Mouse (Mus musculus): ENCODE results near the gene Olfr959. TPM values are rescaled to one million over a fixed set of nuclear protein-coding genes. Genes with fewer than 3 reads are reported as not detected.
A peak's percentile ranks its signal among the peaks of the same experiment; 100 is the strongest.

The Olfr959 gene
- not detected in 2 replicates for polyA plus RNA-seq (2016; fragmentation: Nextera tagmentation; extraction: Ambion mirVana)

DNA sequence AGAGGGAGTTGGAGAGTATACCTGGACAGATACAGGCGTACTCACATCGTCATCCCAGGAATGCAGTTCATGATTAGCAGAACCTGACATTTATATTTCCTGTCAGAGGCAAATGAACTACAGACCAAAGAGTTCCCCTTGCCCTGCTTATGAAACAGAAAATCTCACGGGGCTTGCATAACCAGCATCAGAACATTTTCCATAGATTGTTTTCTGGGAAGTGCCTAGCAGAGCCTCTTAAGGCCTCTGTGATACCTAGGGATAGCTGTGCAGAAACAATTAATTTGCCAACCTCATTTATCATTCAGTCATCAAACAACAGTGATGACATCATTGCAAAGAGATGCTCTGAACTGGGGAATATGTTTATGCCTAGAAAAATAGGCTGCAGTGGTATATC, at the start of gene Olfr959:
Olfr959 (minus strand) TSS at position 101 of the 400 bp plus-strand sequence.
- DNase-seq (ENCODE audit: extremely low spot score, low spot score), result no peak
- H3K36me3 ChIP-seq (replicated peaks), result no peaks in the 10 kb centered on the region
- 90% methylated on average over 3 of the region's 3 CpGs for WGBS
- no peaks in the 10 kb centered on the region for H3K27me3 ChIP-seq (ENCODE audit: poor library complexity, severe bottlenecking)
- no peak within 1 kb of the TSS for H3K27ac ChIP-seq
- H3K4me1 ChIP-seq, result no peaks in the 10 kb centered on the region
- H3K9me3 ChIP-seq, result no peaks in the 10 kb centered on the region
- no peak within 1 kb of the TSS for H3K4me3 ChIP-seq

DNA sequence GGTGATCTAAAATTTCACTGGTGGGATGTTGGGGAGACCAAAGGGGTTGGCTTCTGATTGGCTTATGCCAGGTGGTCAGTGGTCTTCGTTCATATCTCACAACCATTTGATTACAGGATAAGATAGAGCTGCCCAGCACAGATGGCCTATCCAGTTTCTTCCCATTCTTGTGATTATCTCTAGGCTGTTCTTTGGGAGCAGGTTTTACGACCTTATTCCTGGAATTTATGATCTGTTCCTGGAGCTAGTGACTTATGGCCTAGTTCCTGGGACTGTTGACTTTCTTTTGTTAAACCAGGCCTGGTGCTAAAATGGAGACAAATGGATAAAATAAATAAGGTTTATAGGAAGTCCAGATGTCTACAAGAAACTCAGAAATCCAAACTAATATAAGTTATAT, 49.3 kb upstream of the Olfr959 start:
- WGBS, result 80% methylated on average over 2 of the region's 2 CpGs
- no peaks in the 10 kb centered on the region for H3K36me3 ChIP-seq (replicated peaks)
- H3K27ac ChIP-seq, result no peak overlapping the region
- no peaks in the 10 kb centered on the region for H3K4me1 ChIP-seq
- H3K27me3 ChIP-seq (ENCODE audit: poor library complexity, severe bottlenecking), result no peaks in the 10 kb centered on the region
- no peak overlapping the region for H3K4me3 ChIP-seq
- no peaks in the 10 kb centered on the region for H3K9me3 ChIP-seq
- DNase-seq (ENCODE audit: extremely low spot score, low spot score), result no peak

DNA sequence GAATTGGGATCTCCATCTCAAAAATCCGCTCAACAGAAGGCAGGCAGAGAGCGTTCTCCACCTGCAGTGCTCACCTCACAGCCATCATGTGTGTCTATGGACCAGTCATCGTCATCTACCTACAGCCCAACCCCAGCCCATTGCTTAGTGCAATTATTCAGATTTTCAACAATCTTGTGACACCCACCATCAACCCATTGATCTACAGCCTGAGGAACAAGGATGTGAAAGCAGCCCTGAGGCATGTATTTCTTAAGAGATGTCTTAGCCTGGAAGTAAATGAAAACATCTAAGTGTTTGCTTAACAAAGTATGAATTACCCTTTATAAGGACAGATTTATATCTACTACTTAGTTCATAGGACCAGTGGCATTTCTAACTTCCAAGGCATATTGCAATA, 48.4 kb upstream of the Olfr959 start:
- no peak for DNase-seq (ENCODE audit: extremely low spot score, low spot score)
- Histone ChIP-seq H3K4me1 (no peaks in the 10 kb centered on the region), H3K27me3 (ENCODE audit: poor library complexity, severe bottlenecking) (no peaks in the 10 kb centered on the region), H3K27ac (no peak overlapping the region), H3K36me3 (replicated peaks) (no peaks in the 10 kb centered on the region), H3K9me3 (no peaks in the 10 kb centered on the region), H3K4me3 (no peak overlapping the region)
- 86% methylated on average over 3 of the region's 3 CpGs for WGBS

DNA sequence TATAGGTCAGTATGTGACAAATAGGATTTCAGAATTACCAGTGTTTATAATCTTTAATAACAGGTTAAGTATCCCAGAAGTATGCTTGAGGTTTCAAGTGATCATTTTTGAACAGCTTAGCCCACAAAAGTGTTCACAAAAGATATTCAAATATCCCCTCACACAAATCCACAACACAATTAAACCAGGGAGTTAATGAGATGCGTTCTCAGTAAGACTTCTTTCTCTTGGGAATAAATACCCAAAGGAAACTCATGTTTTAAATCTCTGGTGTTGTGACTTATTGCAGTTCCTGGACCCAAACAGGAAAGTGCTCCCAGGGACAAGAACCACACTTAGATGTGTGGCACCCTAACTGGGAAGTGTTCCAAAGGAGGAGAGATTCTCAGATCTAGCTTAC, 45.7 kb upstream of the Olfr959 start, which contains the start of gene Olfr960:
Olfr960 (plus strand) TSS at position 301 of the 400 bp plus-strand sequence.
- no peaks in the 10 kb centered on the region for H3K9me3 ChIP-seq
- H3K36me3 ChIP-seq (replicated peaks), result no peaks in the 10 kb centered on the region
- H3K4me3 ChIP-seq, result no peak within 1 kb of the TSS
- WGBS, result 60% methylated on average over 1 of the region's 1 CpGs
- no peaks in the 10 kb centered on the region for H3K4me1 ChIP-seq
- no peaks in the 10 kb centered on the region for H3K27me3 ChIP-seq (ENCODE audit: poor library complexity, severe bottlenecking)
- no peak within 1 kb of the TSS for H3K27ac ChIP-seq
- DNase-seq (ENCODE audit: extremely low spot score, low spot score), result no peak

DNA sequence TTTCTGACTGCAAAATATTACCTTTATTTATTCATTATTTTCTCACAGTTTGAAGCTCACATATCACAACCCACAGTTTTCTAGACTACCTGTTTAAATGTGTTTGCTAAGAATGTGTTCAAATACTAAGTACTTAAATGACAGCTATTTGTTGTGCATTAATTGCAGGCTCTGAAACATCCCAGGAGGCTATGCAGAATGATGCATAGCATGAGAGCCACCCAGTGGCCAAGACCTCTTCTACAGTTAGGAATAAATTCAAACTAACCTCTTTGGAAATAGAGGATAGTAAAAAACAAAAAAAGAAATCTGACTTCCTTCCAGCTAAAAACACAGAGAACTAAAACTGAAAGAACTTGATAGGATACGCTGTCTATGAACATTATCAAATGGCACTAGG, 36.6 kb upstream of the Olfr959 start:
- Histone ChIP-seq H3K4me3 (no peak overlapping the region), H3K27ac (no peak overlapping the region), H3K36me3 (replicated peaks) (no peaks in the 10 kb centered on the region), H3K27me3 (ENCODE audit: poor library complexity, severe bottlenecking) (no peaks in the 10 kb centered on the region), H3K9me3 (no peaks in the 10 kb centered on the region), H3K4me1 (no peaks in the 10 kb centered on the region)
- DNase-seq (ENCODE audit: extremely low spot score, low spot score), result no peak
- WGBS, result 63% methylated on average over 1 of the region's 1 CpGs

DNA sequence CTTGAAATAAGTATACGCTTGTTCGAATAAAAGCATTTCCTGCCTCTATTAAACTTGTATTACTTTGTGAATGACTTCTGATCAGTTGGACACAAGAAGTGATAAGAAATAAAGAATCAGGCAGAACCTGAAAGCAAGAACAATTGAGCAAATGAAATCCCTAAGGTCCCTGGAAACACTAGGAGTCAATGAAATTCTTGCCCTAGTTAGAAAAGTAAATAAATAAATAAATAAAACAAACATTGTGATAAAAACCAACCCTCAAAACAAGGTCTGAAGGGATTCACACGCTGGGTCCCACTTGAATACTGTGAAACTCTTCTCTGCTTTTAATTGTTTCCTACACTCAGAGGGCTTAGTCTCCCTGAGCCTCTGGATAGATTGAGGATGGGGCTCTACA, 35.0 kb upstream of the Olfr959 start, which contains the start of gene Olfr148:
Olfr148 (plus strand) TSS at position 301 of the 400 bp plus-strand sequence.
- 74% methylated on average over 3 of the region's 3 CpGs for WGBS
- Histone ChIP-seq H3K36me3 (replicated peaks) (no peaks in the 10 kb centered on the region), H3K4me1 (no peaks in the 10 kb centered on the region), H3K27me3 (ENCODE audit: poor library complexity, severe bottlenecking) (peaks cover 1% of the 10 kb centered on the region; the same call in 1 of the 2 replicates), H3K4me3 (no peak within 1 kb of the TSS), H3K27ac (no peak within 1 kb of the TSS), H3K9me3 (no peaks in the 10 kb centered on the region)
- DNase-seq (ENCODE audit: extremely low spot score, low spot score), result no peak

DNA sequence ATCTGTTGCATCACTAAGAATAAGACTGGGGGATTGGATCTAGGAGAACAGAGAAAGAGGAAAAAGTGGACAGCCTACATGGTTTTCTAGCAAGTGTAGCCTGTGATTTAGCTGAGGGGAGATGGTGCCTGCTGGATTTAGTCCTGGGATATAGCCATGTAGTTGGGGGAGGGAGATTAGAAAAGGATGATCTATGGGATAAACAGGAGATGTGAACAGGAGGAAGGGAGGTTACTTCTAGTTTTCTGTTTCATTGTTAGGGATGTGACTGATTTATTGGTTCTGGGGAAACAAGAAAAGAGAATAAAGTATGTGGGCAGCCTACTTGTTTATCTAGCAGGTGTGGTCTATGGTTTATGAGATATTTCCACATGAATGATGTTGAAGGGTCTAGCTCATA, 33.1 kb upstream of the Olfr959 start:
- H3K9me3 ChIP-seq, result no peaks in the 10 kb centered on the region
- no peak overlapping the region for H3K4me3 ChIP-seq
- H3K27ac ChIP-seq, result no peak overlapping the region
- DNase-seq (ENCODE audit: extremely low spot score, low spot score), result no peak
- H3K36me3 ChIP-seq (replicated peaks), result no peaks in the 10 kb centered on the region
- peaks cover 8% of the 10 kb centered on the region for H3K4me1 ChIP-seq
- H3K27me3 ChIP-seq (ENCODE audit: poor library complexity, severe bottlenecking), result peaks cover 3% of the 10 kb centered on the region; the same call in 1 of the 2 replicates

DNA sequence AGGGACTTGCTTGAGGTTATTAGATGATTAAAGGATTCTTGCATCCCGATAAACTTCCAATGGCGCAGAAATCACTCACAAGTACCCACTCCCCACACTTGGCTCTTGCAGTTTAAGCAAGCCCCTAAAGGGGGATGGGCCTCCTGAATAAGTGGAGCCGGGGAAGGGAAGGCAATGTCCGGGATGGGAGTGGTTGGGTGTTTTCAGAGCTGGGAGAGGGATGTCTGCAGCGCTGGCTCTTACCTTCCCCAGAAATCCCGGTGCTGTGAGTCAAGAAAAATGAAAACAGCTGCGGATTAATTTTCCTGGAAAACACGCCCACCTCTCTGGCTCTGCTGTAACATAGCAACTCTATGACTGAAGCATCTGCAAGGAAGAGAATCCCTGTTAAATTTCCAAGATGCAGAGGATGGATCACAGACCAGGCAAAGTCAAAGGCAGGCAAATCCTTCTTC, 28.7 kb upstream of the Olfr959 start, which contains the start of gene AW551984:
AW551984 (minus strand) TSS at position 405 of the 455 bp plus-strand sequence.
- Histone ChIP-seq H3K36me3 (replicated peaks) (no peaks in the 10 kb centered on the region), H3K4me1 (peaks cover 19% of the 10 kb centered on the region), H3K9me3 (no peaks in the 10 kb centered on the region), H3K27me3 (ENCODE audit: poor library complexity, severe bottlenecking) (peaks cover 14% of the 10 kb centered on the region), H3K4me3 (peak within 1 kb of the TSS; percentile 54), H3K27ac (no peak within 1 kb of the TSS)
- peak; percentile 35 for DNase-seq (ENCODE audit: extremely low spot score, low spot score)
- 0% methylated on average over 8 of the region's 8 CpGs for WGBS

DNA sequence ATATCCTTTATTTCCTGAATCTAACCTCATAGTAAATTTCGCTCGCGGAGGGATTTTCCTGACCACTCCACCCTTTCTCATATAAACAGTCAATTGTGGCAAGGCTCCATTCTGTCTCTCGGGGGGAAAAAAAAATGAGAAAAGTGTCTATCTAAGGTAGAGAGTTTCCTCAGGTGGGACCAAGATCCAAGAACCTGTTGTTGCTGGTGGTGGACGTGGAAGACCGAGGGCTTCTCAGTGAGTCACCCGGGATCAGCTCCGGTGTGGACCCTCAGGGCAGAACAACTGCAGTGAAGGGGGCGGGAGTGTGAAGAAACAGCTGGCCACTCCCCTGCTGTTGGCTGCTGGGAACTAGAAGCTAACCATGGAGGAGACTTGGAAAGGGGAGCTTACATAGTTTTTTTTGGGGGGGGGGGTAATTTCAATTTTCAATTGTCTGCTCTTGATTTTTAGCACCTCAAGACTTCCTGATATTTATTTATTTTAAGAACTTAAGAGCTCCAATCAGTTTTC, 28.0 kb upstream of the Olfr959 start:
- peak; percentile 29 for DNase-seq (ENCODE audit: extremely low spot score, low spot score)
- H3K27me3 ChIP-seq (ENCODE audit: poor library complexity, severe bottlenecking), result peaks cover 14% of the 10 kb centered on the region
- H3K9me3 ChIP-seq, result no peaks in the 10 kb centered on the region
- H3K27ac ChIP-seq, result no peak overlapping the region
- WGBS, result 0% methylated on average over 9 of the region's 9 CpGs
- peaks cover 19% of the 10 kb centered on the region for H3K4me1 ChIP-seq
- no peaks in the 10 kb centered on the region for H3K36me3 ChIP-seq (replicated peaks)
- peak overlapping the region; percentile 54 for H3K4me3 ChIP-seq

DNA sequence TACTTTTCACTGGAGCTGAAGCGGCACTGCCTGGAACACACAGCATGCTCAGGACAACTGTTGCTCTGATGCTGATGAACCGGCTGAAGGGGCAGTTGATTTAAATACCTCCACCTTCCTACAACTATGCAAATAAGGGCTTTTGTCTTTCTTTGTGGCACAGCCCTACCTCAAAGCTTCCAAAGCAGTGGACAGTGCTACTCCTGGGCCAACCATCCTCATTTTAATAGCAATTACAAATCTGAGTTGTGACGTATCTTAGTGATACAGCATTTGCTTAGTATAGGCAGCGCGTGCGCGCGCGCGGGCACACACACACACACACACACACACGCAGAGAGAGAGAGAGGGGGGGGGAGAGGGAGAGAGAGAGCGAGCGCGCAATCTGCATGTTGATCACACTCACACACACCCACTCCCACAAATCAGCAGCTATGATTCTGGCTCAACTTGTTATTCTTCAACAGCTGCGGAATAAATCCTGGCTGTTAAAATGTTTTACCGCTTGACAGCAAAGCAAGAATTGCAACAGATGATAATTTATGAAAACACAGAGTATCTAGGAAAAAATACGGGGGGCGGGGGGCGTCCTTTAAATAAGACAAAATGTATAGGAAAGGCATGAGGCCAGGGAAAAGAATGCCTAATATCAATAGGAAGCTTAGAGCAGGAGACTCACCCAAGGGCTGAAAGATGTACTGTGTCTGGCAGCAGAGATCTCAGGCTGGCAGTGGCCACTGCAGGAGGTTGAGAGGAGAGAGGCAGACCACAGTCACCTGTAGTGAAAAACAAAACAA, 27.4 kb upstream of the Olfr959 start:
- Histone ChIP-seq H3K9me3 (no peaks in the 10 kb centered on the region), H3K27ac (no peak overlapping the region), H3K4me1 (peaks cover 19% of the 10 kb centered on the region), H3K4me3 (peak overlapping the region; percentile 54), H3K36me3 (replicated peaks) (no peaks in the 10 kb centered on the region), H3K27me3 (ENCODE audit: poor library complexity, severe bottlenecking) (peaks cover 14% of the 10 kb centered on the region)
- peak; percentile 35 for DNase-seq (ENCODE audit: extremely low spot score, low spot score)
- 1% methylated on average over 19 of the region's 19 CpGs for WGBS

DNA sequence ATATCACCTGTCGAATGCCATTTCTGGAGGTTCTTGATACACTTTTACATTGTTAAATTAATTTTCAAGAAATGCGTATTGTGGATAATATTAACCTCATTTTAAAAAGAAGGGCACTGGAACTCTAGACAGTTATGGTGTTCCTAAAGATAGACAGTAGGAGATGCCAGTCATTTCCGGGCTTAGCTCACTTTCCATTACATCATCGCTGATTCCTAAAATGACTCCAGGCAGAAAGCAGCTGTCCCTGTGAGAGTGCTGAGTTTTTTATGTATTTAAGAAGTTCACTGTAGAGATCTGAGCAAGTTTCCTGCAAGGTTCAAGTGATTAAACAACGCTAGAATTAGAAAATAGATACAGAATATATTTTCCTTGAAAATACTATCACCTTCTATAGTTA, 1.7 kb upstream of the Olfr959 start:
- Histone ChIP-seq H3K27me3 (ENCODE audit: poor library complexity, severe bottlenecking) (no peaks in the 10 kb centered on the region), H3K27ac (no peak overlapping the region), H3K9me3 (no peaks in the 10 kb centered on the region), H3K4me1 (no peaks in the 10 kb centered on the region), H3K36me3 (replicated peaks) (no peaks in the 10 kb centered on the region), H3K4me3 (no peak overlapping the region)
- 91% methylated on average over 5 of the region's 5 CpGs for WGBS
- no peak for DNase-seq (ENCODE audit: extremely low spot score, low spot score)

DNA sequence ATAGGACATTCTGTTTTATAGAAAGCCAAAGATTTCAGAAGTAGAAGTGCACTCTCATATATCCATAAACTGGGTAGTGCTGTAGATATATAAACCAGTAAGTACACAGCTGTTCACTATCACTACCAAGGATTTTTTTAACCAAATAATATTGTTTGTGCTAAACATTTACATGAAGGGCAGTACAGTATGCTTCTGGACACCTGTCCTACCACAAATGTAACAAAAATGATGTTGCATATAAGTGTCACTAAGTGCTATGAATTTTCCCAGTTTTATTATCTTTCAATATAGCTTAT, 17.1 kb downstream of the Olfr959 start:
- peaks cover 7% of the 10 kb centered on the region for H3K4me1 ChIP-seq
- no peaks in the 10 kb centered on the region for H3K36me3 ChIP-seq (replicated peaks)
- H3K27me3 ChIP-seq (ENCODE audit: poor library complexity, severe bottlenecking), result no peaks in the 10 kb centered on the region
- no peak for DNase-seq (ENCODE audit: extremely low spot score, low spot score)
- H3K27ac ChIP-seq, result no peak overlapping the region
- no peaks in the 10 kb centered on the region for H3K9me3 ChIP-seq
- H3K4me3 ChIP-seq, result no peak overlapping the region

DNA sequence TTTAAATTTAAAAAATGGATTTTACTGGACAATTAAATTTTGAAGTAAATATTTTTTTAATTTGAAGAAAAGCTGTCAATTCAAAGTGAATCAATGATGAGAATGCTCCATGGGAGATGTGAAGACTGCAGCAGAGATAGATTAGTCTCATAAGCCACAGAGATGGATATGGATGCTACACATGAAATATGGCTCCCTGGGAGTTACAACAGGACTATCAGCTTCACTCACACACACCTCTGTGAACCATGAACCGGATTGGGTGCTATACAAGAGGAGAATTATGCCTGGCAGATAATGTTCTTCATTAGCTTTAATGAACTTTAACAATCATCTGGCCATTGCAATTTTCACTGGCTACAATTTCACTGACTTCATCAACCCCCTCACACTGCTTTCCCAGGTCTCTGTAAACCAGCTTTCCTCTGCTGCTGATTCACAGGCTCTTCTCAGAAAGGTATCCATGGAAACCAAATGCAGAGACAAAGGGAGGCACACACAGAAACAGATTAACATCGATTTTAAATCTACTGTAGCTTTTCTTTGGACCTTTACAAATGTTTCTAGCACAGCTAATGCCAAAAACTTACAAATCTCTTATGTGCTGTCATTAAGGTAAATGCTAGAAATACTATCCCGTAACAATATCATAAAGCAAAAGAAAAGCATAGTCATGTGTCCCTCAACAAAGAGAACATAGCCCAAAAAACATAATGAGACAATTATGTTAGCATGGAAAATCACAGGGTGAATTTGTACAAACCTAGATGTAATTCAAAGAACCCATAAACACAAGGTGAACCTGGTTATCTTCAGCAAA, 17.6 kb downstream of the Olfr959 start:
- Histone ChIP-seq H3K27me3 (ENCODE audit: poor library complexity, severe bottlenecking) (no peaks in the 10 kb centered on the region), H3K36me3 (replicated peaks) (no peaks in the 10 kb centered on the region), H3K4me3 (no peak overlapping the region), H3K4me1 (peaks cover 7% of the 10 kb centered on the region), H3K9me3 (no peaks in the 10 kb centered on the region), H3K27ac (peak overlapping the region; percentile 59)
- 43% methylated on average over 3 of the region's 3 CpGs for WGBS
- DNase-seq (ENCODE audit: extremely low spot score, low spot score), result no peak
